Mouse (Mus musculus) right cerebral cortex, postnatal 10 days (tissue): Measurements from ENCODE around the gene Slc27a5.

ENCODE experiments used
- DNase-seq, 2 experiments: peaks; one replicate each; pipeline ENCODE4 v3.0.0; 2021; ENCODE audit warnings: low spot score in 2 of 2

The Slc27a5 gene

DNA sequence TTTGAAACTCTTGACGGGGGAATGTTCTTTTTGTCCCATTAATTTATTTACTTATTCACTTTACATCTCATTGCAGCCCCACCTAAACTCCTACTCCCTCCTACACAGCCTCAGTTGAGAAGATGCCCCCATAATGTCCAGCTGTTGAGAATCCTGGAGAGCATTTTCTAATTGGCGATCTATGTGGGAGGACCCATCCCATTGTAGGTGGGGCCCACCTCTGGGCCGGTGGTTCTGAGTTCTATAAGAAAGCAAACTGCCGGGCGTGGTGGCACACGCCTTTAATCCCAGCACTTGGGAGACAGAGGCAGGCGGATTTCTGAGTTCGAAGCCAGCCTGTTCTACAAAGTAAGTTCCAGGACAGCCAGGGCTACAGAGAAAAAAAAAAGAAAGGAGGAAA is 11.1 kb downstream of the Slc27a5 start:
- DNase-seq = no peak

DNA sequence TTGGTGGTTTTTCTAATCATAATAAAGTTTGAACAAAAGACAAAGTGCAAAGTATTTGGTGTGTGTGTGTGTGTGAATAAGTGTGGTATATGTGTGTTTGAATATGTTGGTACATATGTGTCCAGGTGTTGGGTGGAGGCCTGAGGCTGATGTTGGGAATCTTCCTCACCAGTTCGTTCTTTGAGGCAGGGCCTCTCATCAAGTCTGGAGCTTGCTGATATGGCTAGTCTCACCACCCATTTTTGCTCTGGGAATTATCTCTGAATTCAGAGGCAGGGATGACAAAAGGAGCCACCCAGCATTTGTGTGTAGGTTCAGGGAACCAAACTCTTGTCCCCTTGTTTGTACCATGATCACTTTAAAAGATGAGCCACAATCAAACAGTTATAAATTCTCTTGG is 12.3 kb downstream of the Slc27a5 start:
- DNase-seq = no peak

DNA sequence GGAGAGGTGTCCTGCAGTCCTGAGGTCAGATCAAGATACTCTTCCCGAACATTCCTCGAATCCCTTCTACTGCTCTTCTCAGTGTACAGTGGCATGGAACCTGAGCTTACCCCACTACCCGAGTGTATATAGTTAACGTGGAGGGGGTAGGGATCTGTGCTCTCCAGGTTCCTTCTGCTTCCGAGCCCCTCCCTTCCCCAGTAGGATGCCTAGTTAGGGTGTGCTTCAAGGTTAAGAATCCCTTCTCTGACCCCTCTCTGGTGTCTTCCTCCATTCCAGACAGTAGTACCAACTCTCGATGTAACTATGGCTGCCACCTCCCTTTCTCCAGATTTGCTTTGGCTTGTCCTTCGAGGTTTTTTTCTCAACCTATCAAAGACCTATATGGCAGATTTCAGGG is 17.7 kb downstream of the Slc27a5 start:
- no peak for DNase-seq

DNA sequence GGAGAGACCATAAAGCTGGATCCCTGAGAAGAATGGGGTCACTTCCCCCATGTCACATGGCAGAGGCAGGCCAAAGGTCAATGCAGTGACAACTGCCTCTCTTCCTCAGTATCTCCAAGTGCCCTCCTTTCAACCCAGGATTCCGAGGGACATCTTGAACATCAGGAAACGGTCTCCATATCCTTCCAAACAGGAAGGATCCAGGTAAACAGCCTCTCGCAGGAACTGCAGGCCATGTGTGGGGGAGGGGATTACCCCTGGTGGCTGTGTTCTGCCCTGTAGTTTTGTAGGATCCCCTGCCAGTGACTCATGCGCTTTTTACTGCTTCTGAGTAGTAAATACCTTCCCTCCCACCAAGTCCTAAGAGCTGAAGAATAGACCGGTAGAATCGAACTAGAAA is 18.2 kb downstream of the Slc27a5 start:
- DNase-seq = no peak

DNA sequence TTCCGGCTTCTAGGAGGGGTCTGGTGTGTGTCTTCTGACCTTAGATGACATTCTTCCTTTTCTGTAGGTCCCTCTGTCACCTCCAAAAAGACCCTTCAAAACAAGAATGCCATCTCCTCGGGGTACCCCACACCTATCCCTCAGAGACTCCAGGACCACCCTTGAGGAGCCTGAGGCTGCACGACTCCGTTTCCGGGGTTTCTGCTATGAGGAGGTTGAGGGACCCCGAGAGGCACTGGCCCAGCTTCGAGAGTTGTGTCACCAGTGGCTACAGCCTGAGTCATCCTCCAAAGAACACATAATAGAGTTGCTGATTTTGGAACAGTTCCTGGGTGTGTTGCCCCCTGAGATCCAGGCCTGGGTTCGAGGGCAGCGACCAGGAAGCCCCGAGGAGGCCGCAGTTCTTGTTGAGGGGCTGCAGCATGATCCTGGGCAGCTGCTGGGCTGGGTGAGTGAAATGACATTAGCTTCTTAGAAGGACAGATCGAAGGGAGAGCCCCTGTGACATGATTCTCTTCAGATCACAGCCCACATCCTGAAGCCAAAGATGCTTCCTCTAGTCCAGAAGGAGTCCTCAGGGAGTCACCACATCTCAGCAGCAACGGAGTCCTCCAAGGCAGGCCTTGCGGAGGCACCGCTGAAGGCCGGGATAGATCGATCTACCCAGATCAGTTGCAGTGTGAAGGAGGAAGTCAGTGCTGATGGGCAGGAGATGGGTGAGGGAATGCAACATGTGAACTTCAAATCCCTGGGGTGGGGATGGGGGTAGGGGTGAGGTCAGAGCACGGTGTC is 18.9 kb downstream of the Slc27a5 start:
- no peak for DNase-seq

DNA sequence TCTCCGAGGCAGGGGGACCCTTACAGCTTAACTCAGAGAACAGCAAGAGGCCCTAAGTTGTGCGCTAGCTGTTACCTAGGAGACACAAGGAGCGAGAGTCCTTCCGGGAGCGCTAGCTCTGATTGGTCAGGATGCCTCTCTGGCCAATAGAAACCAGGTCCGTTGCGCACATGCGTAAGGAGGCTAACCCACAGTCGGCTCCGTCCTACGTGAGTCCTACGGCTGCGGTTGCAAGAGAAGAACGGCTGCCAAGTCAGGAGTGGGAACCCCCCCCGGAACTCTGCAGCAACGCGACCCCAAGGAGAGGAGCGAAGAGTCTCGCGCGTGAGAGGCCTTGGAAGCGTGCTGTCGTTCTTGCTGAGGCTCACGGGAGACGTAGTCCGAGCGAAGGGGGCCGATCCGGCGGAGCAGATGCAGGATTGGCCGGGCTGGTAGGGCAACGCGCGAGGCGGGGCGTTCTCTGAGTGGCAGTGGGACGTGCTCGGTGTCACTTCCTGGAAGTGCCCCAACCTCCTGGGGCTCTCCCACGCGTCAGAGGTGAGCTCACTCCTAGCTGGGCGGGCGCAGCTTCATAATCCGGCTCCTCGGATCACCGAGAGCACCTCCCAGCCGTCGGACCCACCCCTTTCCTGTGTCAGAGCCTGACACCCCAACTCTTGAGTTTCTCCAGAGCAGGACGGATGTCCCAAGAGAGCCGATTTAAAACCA is 20.2 kb downstream of the Slc27a5 start, which contains the start of gene Zfp446:
TSS of gene Zfp446 (plus strand) at position 167 of the 708 bp plus-strand sequence.
- DNase-seq = peak; percentile 99 to 100

DNA sequence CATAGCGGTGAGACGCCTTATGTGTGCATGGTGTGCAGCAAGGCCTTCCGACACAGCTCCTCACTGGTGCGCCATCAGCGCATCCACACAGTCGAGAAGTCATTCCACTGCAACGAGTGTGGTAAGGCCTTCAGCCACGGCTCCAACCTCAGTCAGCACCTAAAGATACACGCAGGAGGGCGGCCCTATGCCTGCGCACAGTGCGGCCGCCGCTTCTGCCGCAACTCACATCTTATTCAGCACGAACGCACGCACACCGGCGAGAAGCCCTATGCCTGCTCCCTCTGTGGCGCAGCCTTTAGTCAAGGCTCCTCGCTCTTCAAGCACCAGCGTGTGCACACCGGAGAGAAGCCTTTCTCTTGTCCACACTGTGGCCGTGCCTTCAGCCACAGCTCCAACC is 27.1 kb downstream of the Slc27a5 start:
- DNase-seq = no peak

DNA sequence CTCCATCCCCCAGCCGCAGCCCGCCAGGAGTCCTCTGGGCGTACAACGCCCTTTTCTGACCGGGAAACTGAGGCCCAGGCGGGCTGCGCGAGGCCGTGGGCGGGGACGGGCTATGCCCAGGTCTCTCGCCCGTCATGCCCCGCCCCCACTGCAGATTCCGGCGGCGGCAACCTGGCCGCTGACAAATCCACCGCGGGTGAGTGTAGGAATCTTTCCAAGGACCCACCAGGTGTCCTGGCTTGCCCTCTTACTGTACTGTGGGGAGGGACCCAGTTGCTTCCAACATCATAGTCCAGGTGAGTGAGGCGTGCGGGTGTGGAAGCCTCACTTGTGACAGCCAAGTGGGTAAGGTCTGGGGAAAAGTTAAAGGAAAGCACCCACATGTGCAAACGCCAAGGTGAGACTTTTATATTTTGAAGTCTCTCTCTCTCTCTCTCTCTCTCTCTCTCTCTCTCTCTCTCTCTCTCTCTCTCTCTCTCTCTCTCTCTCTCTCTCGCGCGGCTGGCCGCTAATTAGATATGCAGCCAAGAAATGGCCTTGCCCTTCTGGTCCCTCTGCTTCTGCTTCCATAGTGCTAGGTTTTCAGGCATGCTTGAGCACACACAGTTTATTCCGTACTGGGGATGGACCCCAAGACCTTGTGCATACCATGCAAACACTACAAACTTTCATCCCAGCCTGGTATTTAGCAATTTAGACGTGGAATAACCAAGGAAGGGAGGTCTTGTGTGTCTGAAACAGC is 31.7 kb downstream of the Slc27a5 start:
- DNase-seq = peak; percentile 67 to 68

DNA sequence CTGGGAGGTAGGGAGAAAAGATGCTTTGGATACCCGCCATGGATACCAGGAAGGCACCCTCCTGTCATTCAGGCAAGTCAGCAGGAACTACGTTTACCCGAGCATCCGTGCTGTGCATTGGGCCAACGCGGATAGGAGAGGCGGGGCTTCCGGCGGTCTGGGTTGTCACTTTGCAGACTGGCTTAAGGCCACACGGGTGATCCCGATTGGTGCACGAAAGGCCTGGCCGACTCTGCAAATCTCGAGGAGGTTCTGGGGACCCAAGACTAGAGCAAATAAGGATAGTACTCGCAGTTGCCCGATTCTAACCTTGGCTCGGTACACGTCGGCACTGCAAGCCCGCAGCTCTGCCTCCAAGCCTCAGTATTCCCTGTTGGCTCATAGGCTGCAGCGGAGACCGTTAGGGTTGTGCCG is 32.3 kb downstream of the Slc27a5 start, which contains the start of gene Zfp324:
TSS of gene Zfp324 (plus strand) at position 161 of the 414 bp plus-strand sequence.
- peak; percentile 95 to 97 for DNase-seq

DNA sequence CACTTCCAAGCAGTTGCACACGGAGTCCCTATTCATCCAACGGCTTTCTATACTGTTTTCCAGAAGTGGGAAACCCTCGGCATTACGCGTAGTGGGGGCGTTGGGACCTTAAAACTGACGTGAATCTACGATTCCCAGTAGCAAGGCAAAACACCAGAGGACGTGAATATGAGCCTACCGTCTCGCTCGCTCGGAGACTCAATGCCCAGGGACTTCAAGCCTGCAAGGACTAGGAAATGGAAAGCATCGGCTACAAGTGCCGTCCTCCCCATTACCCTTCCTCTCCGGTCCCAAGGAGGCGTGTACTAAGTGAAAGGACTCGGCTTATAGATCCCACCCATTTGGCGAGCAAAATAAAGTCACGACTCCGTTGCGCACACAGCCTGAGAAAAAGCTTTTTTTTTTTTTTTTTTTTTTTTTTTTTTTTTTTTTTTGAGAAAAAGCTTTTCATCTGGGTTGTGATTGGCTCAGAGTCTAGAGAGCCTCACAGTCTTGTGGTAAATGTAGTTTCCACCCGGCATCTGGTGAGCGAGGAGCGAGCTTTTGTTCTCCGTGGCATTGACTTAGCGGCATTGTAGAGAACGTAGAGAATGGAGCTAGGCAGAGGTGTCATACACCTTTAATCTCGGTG is 36.4 kb downstream of the Slc27a5 start:
- DNase-seq = peak; percentile 66 to 78

DNA sequence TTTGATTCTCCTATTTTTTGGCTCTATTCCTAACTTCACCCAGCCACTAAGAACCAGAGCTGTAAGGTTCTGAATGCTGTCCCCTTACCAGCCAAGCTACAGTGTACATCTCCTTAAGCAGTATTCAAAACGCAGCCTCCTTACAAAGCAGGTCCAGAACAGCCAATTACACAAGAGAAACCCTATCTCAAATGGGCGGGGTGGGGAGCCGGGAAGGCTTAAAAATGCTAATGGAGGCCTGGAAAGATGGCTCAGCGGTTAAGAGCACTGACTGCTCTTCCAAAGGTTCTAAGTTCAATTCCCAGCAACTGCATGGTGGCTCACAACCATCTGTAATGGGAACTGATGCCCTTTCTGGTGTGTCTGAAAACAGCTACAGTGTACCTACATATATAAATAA is 38.3 kb downstream of the Slc27a5 start:
- no peak for DNase-seq

DNA sequence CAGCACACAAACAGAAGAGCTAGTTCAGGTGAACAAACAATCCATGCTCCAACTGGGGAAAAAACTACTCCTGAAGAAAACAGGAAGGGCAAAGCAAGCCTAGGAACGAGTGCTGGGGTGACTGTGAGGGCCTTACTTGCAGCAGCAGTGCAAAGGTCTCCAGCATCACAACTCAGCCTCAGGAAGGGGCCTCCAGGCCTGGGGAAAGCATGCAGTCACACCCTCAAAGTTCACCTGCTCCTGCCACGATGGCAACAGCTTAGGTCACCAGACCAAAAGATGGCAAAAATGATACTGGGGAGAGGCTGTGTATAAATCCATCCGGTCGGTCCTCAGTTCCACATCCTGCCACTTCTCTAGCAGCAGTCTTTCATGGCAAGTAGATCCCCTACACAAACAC is 39.0 kb downstream of the Slc27a5 start:
- no peak for DNase-seq

DNA sequence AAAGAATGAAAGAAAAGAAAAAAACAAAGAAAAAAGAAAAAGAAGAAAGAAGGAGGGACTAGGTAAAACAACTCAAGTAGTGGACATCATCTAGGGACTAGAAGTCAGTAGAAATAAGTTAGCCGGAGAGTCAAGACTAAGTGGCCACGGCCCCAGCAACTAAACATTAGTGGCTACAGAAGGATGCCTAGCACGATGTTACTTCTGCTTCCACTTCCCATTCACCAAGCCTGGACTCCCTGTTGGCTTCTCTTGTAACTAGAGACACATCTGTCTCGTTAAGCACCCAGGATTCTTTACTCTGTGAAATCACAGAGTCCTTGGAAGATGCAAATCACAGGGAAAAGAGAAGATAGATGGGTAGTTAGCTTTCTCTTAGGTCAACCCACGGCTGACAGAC is 40.5 kb downstream of the Slc27a5 start:
- no peak for DNase-seq

DNA sequence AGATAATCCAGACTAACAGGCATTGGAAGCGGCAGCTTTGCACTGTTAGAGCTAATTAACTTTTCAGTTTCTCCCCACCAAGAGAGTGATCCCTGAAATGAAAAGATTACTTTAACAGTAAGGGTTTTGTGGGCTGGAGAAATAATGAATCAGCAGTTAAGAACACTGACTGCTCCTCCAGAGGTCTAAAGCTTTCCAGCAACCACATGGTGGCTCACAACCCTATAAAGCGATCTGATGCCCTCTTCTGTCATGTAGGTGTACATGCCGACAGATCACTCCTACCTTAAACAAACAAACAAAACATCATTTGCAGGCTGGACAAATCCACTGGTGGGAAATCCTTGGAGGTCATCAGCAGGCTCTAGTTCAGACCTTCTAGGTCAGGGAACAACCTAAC is 43.1 kb downstream of the Slc27a5 start:
- no peak for DNase-seq

DNA sequence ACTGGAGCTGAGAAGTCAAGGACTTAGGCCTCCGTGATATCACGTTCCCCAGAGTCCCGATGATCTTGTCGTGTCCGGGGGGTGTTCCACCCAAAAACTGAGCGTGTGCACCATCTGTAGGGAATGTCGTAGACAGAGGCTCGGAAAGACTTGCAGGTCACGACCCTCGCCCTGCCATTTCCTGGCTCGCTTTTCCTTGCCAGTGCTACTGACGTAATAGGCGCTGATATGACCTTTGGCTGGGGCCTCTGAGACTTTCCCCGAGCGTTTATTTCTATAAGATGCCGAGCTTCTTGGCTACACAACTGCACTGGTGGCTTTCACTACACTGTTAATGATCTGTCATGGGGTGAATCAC is 48.1 kb downstream of the Slc27a5 start:
- no peak for DNase-seq

DNA sequence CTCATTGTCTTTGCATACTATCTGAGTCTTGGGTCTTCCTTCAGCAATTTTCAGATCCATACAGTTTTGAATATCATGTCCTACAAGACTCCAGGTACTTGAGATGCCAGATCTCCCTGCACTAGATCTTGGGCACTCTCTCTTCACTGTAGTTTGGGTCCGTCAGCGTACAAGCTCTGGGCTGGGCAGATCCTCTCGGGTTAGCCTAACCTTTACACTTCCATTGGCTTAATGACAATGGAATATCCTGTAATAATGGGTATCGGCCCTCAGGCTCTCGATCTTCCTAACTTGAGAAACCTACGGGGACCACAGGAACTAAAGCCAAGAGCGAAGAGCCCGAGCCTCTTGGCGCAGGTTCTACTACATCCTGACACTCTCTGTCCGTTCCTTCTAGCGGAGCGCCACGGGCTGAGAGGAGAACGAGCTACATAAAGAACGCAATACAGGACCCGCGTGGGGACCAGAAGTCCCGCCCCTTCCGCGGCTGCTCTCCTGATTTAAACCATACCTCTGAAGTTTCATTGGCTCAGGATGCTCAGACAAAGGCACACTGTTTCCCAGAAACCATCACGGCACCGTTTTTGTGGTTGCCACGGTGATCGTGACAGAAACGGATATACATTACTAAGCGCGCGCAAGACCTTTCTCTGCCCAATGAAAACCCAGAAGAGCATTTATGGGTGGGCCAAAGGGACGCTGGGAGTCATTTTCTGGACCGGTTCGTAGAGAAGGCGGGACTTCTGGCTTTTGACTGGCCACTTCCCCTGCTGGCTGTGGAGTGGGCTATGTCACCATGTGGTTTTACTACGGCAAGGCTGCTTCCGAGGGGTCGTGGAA is 48.7 kb downstream of the Slc27a5 start:
- peak; percentile 97 to 99 for DNase-seq

DNA sequence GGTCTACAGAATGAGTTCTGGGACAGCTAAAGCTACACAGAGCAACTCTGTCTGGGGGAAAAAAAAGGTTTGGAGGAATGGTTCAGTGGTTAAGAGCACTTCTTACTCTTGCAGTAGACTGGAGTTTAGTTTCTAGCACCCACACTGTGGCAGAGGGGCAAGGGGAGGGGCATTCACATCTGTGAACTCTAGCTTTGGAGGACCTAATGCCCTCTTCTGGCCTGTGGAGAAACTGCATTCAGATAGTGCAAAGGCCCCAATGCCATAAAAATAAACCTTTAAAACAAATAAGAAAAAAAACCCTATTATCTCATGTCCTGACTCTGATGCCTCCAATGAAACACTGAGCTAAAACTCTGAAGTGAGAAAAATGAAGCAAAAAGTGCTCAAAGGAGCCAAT is 54.5 kb downstream of the Slc27a5 start:
- DNase-seq = no peak

DNA sequence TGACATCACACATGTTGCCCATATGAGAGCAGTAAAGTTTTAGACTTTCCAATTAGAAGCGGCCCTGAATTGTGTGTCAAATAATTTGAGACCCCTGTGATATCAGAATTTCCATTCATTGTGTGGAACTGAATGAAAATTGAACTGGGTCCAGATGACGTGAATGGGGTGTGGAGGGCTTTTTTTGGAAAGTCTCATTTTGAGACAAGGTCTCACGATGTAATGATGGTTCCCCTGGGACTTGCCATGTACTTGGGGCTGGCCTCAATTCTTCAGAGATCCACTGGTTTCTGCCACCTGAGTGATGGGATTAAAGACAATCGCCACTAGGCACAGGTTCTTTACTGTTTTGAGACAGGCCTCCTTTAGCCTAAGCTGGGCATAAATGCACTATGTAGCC is 57.4 kb downstream of the Slc27a5 start:
- DNase-seq = no peak
